Mouse (Mus musculus) layer of hippocampus, adult 9-11 months (tissue): ENCODE measurements around the gene Sh3glb1.

Experiments
- DNase-seq: peaks from one replicate; pipeline ENCODE4 v3.0.0; 2022

Sh3glb1 gene

GRCm38 (mm10) chr3:144714606-144715005 lies 5.5 kb downstream of the Sh3glb1 start:
- DNase-seq, result no peak

- DNase-seq, result no peak
Measured at GRCm38 (mm10) chr3:144714126-144714525, 6.0 kb downstream of the Sh3glb1 start.

GRCm38 (mm10) chr3:144711607-144712206 lies 8.4 kb downstream of the Sh3glb1 start:
- no peak for DNase-seq

- DNase-seq, result no peak
Measured at GRCm38 (mm10) chr3:144708612-144709011, 11.5 kb downstream of the Sh3glb1 start.

- no peak for DNase-seq
Measured at GRCm38 (mm10) chr3:144703959-144704358, 16.2 kb downstream of the Sh3glb1 start.

GRCm38 (mm10) chr3:144698790-144699433 lies 21.2 kb downstream of the Sh3glb1 start:
- DNase-seq, result no peak

GRCm38 (mm10) chr3:144697942-144698341 lies 22.2 kb downstream of the Sh3glb1 start:
- no peak for DNase-seq

GRCm38 (mm10) chr3:144697154-144697553 lies 23.0 kb downstream of the Sh3glb1 start:
- no peak for DNase-seq

GRCm38 (mm10) chr3:144694941-144695340 lies 25.2 kb downstream of the Sh3glb1 start:
- DNase-seq, result no peak

- DNase-seq, result no peak
Measured at GRCm38 (mm10) chr3:144694040-144694439, 26.1 kb downstream of the Sh3glb1 start.

- DNase-seq, result no peak
Measured at GRCm38 (mm10) chr3:144692052-144692451, 28.1 kb downstream of the Sh3glb1 start.

GRCm38 (mm10) chr3:144689236-144689635 lies 30.9 kb downstream of the Sh3glb1 start:
- DNase-seq, result no peak

GRCm38 (mm10) chr3:144688284-144688683 lies 31.9 kb downstream of the Sh3glb1 start:
- DNase-seq, result no peak

GRCm38 (mm10) chr3:144687618-144688017 lies 32.5 kb downstream of the Sh3glb1 start:
- no peak for DNase-seq

GRCm38 (mm10) chr3:144686146-144686545 lies 34.0 kb downstream of the Sh3glb1 start:
- DNase-seq, result no peak

- DNase-seq, result no peak
Measured at GRCm38 (mm10) chr3:144683136-144683814, 36.9 kb downstream of the Sh3glb1 start.

GRCm38 (mm10) chr3:144681542-144681941 lies 38.6 kb downstream of the Sh3glb1 start:
- DNase-seq, result no peak

GRCm38 (mm10) chr3:144679701-144680159 lies 40.4 kb downstream of the Sh3glb1 start:
- DNase-seq, result no peak

- no peak for DNase-seq
Measured at GRCm38 (mm10) chr3:144679137-144679536, 41.0 kb downstream of the Sh3glb1 start.

GRCm38 (mm10) chr3:144677751-144678150 lies 42.4 kb downstream of the Sh3glb1 start:
- DNase-seq, result no peak

GRCm38 (mm10) chr3:144676249-144676648 lies 43.9 kb downstream of the Sh3glb1 start:
- DNase-seq, result no peak

GRCm38 (mm10) chr3:144672016-144672415 lies 48.1 kb downstream of the Sh3glb1 start:
- no peak for DNase-seq

GRCm38 (mm10) chr3:144669944-144670874 lies 49.9 kb downstream of the Sh3glb1 start:
- DNase-seq, result no peak
